Mouse (Mus musculus) limb, embryonic 14.5 days (tissue): Measurements from ENCODE around the gene Slain2. TPM values are rescaled to one million over a fixed set of nuclear protein-coding genes. Genes with fewer than 3 reads are reported as not detected.
A peak's percentile ranks its signal among the peaks of the same experiment; 100 is the strongest.

Source experiments
- ATAC-seq: fragments of 200-750 bp; cut with Nextera tagmentation; 2 replicates; pipeline ENCODE4 v1.8.0; 2017; ENCODE audit warnings: low read depth, moderate number of reproducible peaks, moderate TSS enrichment; ENCODE audit not compliant: low FRiP score
- DNase-seq: peaks from one replicate; pipeline ENCODE4 v3.0.0-alpha.2; 2015; ENCODE audit warnings: low spot score
- H3K27ac ChIP-seq: fragments of 300-500 bp; sonication (generic); replicated peaks from 2 replicates; pipeline ENCODE4 v1.5.1; 2014; ENCODE audit warnings: low read depth, mild to moderate bottlenecking, low read length, moderate library complexity, mixed read lengths
- H3K27me3 ChIP-seq: fragments of 300-500 bp; sonication (generic); 2 replicates; pipeline ENCODE4 v1.6.1; 2014; ENCODE audit warnings: low read length, mixed read lengths; ENCODE audit not compliant: control insufficient read depth, insufficient read depth
- H3K36me3 ChIP-seq: fragments of 300-500 bp; sonication (generic); 2 replicates; pipeline ENCODE4 v1.6.1; 2014; ENCODE audit warnings: mild to moderate bottlenecking, low read length, moderate library complexity, mixed read lengths; ENCODE audit not compliant: control insufficient read depth, insufficient read depth
- H3K4me1 ChIP-seq: fragments of 300-500 bp; sonication (generic); 2 replicates; pipeline ENCODE4 v1.6.1; 2014; ENCODE audit warnings: antibody characterized with exemption, low read length, mixed read lengths; ENCODE audit not compliant: control insufficient read depth, insufficient read depth
- H3K4me2 ChIP-seq: fragments of 300-500 bp; sonication (generic); replicated peaks from 2 replicates; pipeline ENCODE4 v1.6.1; 2014; ENCODE audit warnings: low read depth, mild to moderate bottlenecking, low read length, moderate library complexity; ENCODE audit not compliant: severe bottlenecking
- H3K4me3 ChIP-seq: fragments of 300-500 bp; sonication (generic); replicated peaks from 2 replicates; pipeline ENCODE4 v1.5.1; 2014; ENCODE audit warnings: low read length
- H3K9ac ChIP-seq: fragments of 300-500 bp; sonication (generic); 2 replicates; pipeline ENCODE4 v1.6.1; 2014; ENCODE audit warnings: mild to moderate bottlenecking, low read depth, low read length, moderate library complexity; ENCODE audit not compliant: severe bottlenecking
- H3K9me3 ChIP-seq: fragments of 300-500 bp; sonication (generic); 2 replicates; pipeline ENCODE4 v1.6.1; 2016; ENCODE audit warnings: low read length; ENCODE audit not compliant: control insufficient read depth
- POLR2A ChIP-seq: fragments of 200-500 bp; IDR thresholded peaks from 2 replicates; pipeline ENCODE4 v1.8.0; 2012; ENCODE audit warnings: inconsistent platforms, mild to moderate bottlenecking, moderate library complexity, borderline replicate concordance; ENCODE audit not compliant: insufficient read depth, insufficient read length; ENCODE audit errors: extremely low read depth
- WGBS: fragments of 180-500 bp; shearing (Covaris S2); extraction: QIAGEN DNeasy Blood & Tissue Kit; methylation state at CpG from one replicate; pipeline ENCODE4 v1.1.7; 2014; 5-methylcytosine and 5-hydroxymethylcytosine counted together
- polyA plus RNA-seq, 2 experiments: library from polyadenylated mRNA; depleted of rRNA in 1 of 2; stranded (reverse) in 1 of 2; unstranded in 1 of 2; fragments of >200 nt; fragmentation: Nextera tagmentation in 1 of 2; extraction: Ambion mirVana in 1 of 2; gene quantifications; 2 replicates each; pipeline versions ENCODE4 v1.2.1 to v1.2.3; 2012 to 2014

Gene Slain2
- polyA plus RNA-seq, 2 experiments: 24.2 to 28.0 TPM

DNA sequence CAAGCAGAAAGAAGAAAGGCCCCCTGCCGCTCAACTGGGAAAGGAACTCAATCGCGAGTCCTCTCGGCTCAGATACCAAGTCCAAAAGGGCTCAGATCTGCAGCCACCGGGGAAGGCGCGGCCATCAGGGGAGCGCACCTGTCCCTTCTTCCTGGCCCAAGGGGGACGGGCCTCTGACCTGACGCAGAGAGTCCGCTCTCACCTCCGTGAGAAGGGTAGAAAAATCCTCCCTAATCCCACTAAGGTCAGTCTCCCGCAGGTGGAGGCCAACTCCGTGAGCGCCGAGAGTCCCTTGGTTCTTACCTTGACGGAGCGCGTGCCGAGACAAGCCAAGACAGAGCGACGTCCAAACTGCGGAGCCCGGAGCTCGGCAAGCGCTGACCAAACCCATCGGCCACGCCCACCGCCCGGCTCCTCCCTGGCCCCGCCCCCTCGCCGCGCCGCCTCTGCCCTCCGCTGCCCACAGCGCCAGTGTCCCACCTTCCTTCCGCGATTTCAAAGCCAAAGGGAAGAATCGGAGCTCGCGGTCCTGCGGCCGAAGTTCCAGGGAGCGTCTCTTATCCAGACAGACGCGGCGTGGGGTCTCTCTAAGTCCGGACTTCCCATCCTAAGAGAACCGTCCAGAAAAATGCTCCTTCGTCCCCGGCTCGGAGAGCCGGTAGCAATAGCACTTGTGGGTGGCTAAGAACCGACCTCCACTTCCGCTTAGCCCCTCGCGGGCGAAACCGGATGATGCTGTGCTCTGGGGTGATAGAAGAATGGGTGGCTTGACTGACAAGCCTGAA, 45.8 kb upstream of the Slain2 start, which contains the start of gene Tec:
Tec (minus strand) TSS at position 393 of the 785 bp plus-strand sequence.
- H3K27ac ChIP-seq: no peak within 1 kb of the TSS
- no peaks in the 10 kb centered on the region for H3K9me3 ChIP-seq
- no peak for TF ChIP-seq POLR2A
- H3K4me2 ChIP-seq: peak within 1 kb of the TSS; percentile 83
- ATAC-seq (peak; percentile 90), DNase-seq (peak; percentile 79)
- H3K36me3 ChIP-seq: no peaks in the 10 kb centered on the region
- H3K4me3 ChIP-seq: peak within 1 kb of the TSS; percentile 54
- peaks cover 15% of the 10 kb centered on the region; the same call in 1 of the 2 replicates for H3K27me3 ChIP-seq
- H3K9ac ChIP-seq: peak within 1 kb of the TSS; percentile 56
- 0 out of 2 replicates have a peak, but pooled peaks cover 3% of the 10 kb centered on the region for H3K4me1 ChIP-seq
- under 1% methylated on average over 53 of the region's 60 CpGs for WGBS

DNA sequence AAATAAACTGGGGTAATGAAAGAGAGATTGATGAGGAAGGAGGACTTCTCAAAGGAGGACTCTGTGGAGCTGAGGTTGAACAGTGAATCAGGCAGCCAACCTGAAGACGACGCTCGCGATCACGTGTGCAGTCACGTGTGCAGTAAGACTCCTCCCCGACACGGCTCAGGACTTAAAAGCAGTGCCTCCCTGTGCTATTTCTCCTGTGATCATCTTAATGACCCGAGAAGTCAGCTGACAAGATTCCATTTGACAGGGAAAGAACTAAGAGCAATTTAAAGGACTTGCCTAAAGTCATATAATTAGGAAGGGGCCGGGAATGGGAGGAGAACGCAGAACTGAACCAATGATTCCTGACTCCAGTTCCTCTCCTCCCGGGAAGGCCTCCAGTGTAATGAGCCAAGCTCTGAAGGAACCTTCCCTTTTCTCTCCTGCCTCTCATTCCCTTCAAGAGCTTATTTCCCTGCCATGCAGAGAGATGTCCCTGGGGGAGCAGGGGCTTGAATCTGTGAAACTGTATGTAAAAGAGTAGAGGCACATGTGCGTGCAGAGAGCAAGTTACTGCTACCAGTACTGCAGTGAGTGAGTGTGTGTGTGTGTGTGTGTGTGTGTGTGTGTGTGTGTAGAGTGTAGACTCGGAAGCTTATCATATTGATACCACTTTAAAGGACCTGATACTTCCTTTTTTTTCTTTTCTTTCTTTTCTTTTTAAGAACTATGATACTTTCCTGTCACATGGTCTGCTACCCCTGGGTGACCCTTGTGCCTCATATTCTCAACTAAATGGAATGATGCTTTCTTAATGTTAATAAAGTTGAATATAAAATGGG, 44.1 kb upstream of the Slain2 start:
- H3K4me3 ChIP-seq: no peak overlapping the region
- H3K27me3 ChIP-seq: peaks cover 15% of the 10 kb centered on the region; the same call in 1 of the 2 replicates
- 63% methylated on average over 14 of the region's 14 CpGs for WGBS
- no peaks in the 10 kb centered on the region for H3K36me3 ChIP-seq
- H3K9me3 ChIP-seq: no peaks in the 10 kb centered on the region
- H3K4me2 ChIP-seq: no peak overlapping the region
- TF ChIP-seq POLR2A: no peak
- DNase-seq: no peak
- H3K27ac ChIP-seq: no peak overlapping the region
- no peak for ATAC-seq
- 0 out of 2 replicates have a peak, but pooled peaks cover 3% of the 10 kb centered on the region for H3K4me1 ChIP-seq
- H3K9ac ChIP-seq: no peak overlapping the region

DNA sequence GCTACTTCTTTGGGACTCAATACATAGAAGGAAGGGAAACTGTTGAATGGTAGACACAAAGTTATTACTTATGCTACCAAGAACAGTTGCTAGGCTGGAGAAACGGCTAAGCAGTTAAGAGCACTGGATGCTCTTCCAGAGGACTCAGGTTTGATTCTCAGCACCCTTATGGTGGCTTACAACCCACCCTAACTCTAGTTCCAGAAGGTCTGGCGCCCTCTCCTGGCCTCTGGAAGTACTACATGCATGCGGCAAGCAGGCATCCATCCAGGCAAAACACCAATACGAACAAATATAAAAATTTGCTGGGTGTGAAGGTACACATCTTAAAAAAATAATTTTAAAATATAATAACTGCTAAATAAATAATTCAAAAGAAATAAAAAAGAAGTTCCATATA, 43.0 kb upstream of the Slain2 start:
- H3K9ac ChIP-seq: no peak overlapping the region
- peaks cover 15% of the 10 kb centered on the region; the same call in 1 of the 2 replicates for H3K27me3 ChIP-seq
- H3K4me1 ChIP-seq: peaks cover 4% of the 10 kb centered on the region; the same call in 1 of the 2 replicates
- H3K9me3 ChIP-seq: no peaks in the 10 kb centered on the region
- H3K4me2 ChIP-seq: no peak overlapping the region
- no peak overlapping the region for H3K4me3 ChIP-seq
- 75% methylated on average over 4 of the region's 4 CpGs for WGBS
- DNase-seq: no peak
- H3K27ac ChIP-seq: no peak overlapping the region
- TF ChIP-seq POLR2A: no peak
- H3K36me3 ChIP-seq: no peaks in the 10 kb centered on the region
- no peak for ATAC-seq

DNA sequence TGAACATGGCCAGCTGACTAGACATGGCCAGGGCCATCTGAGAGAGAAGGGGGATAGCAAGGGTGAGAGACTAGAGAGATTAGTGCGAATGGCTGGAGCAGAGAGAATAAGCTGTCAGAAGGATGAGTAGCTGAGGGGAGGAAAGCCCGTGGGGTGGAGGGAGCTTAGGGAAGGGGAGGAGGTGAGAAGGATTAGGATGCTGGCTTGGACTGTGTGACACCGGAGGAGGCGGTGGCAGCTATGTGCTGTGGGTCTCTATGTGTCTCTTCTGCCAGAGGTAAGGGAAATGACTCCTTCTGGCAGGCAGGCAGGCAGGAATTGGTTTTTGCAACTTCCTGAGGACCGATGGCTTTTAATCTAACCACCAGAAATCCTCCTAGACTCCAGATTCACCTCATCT, 34.4 kb upstream of the Slain2 start:
- no peak overlapping the region for H3K9ac ChIP-seq
- no peak for ATAC-seq
- WGBS: 35% methylated on average over 5 of the region's 5 CpGs
- peaks cover 5% of the 10 kb centered on the region; the same call in 1 of the 2 replicates for H3K4me1 ChIP-seq
- no peak overlapping the region for H3K4me2 ChIP-seq
- no peaks in the 10 kb centered on the region for H3K36me3 ChIP-seq
- TF ChIP-seq POLR2A: no peak
- peaks cover 5% of the 10 kb centered on the region; the same call in 1 of the 2 replicates for H3K27me3 ChIP-seq
- H3K4me3 ChIP-seq: no peak overlapping the region
- no peaks in the 10 kb centered on the region for H3K9me3 ChIP-seq
- no peak overlapping the region for H3K27ac ChIP-seq
- no peak for DNase-seq

DNA sequence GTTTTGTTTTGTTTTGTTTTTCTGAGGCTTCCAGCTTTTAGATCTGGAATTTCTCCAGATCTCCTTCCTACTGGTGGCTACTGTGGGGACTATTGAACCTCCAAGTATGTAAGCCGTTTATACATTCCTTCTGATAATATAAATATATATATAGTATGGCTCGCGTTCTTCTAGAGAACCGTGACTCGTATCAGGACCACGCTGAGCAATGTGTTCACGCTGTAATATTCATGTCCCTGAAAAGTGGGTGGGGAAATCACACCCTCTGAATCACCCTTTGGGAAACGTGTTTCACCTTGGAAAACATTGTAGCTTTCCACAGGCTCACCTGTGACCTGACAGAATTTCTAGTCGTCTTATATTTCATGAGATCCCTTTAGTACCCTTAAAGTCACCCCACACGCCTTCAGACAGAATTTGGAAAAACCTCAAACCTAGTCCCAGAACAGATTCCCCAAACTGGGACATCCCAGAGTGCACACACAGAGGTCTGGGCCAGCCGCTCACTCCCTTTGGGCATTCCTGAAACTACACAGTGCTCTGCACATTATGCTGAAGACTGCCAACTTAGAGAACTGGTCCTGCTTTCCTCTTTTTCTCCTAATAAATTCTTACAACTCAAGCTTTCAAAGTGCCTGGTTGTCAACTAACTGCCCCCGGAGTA, 32.2 kb upstream of the Slain2 start:
- DNase-seq (no peak), ATAC-seq (no peak)
- Histone ChIP-seq H3K4me2 (no peak overlapping the region), H3K4me1 (no peaks in the 10 kb centered on the region), H3K27ac (no peak overlapping the region), H3K27me3 (peaks cover 5% of the 10 kb centered on the region; the same call in 1 of the 2 replicates), H3K36me3 (no peaks in the 10 kb centered on the region), H3K9me3 (no peaks in the 10 kb centered on the region), H3K4me3 (no peak overlapping the region), H3K9ac (no peak overlapping the region)
- 63% methylated on average over 12 of the region's 12 CpGs for WGBS
- no peak for TF ChIP-seq POLR2A
